Mouse (Mus musculus) intestine, embryonic 14.5 days (tissue): ENCODE measurements around the gene Mettl1. TPM values are rescaled to one million over a fixed set of nuclear protein-coding genes. Genes with fewer than 3 reads are reported as not detected.

ENCODE experiments used
- ATAC-seq: fragments of 200-750 bp; cut with Nextera tagmentation; replicated peaks from 2 replicates; pipeline ENCODE4 v1.8.0; 2017; ENCODE audit warnings: low read depth, moderate number of reproducible peaks, moderate TSS enrichment, moderate library complexity; ENCODE audit not compliant: low FRiP score, low TSS enrichment
- DNase-seq: peaks from one replicate; pipeline ENCODE4 v3.0.0-alpha.2; 2018; ENCODE audit warnings: low spot score
- H3K27ac ChIP-seq: fragments of 300-500 bp; sonication (generic); 2 replicates; pipeline ENCODE4 v1.5.1; 2014; ENCODE audit warnings: low read depth, mild to moderate bottlenecking, control low read depth
- H3K27me3 ChIP-seq: fragments of 300-500 bp; sonication (generic); replicated peaks from 2 replicates; pipeline ENCODE4 v1.6.1; 2014; ENCODE audit warnings: low read length, control low read depth; ENCODE audit not compliant: control insufficient read depth, insufficient read depth
- H3K36me3 ChIP-seq: fragments of 300-500 bp; sonication (generic); 2 replicates; pipeline ENCODE4 v1.6.1; 2014; ENCODE audit warnings: low read length, control low read depth; ENCODE audit not compliant: control insufficient read depth, insufficient read depth
- H3K4me1 ChIP-seq: fragments of 300-500 bp; sonication (generic); replicated peaks from 2 replicates; pipeline ENCODE4 v1.6.1; 2014; ENCODE audit warnings: low read length, control low read depth, mixed read lengths; ENCODE audit not compliant: control insufficient read depth, insufficient read depth
- H3K4me2 ChIP-seq: fragments of 300-500 bp; sonication (generic); 2 replicates; pipeline ENCODE4 v1.6.1; 2014; ENCODE audit warnings: low read length
- H3K4me3 ChIP-seq: fragments of 300-500 bp; sonication (generic); 2 replicates; pipeline ENCODE4 v1.5.1; 2014; ENCODE audit warnings: low read depth, low read length, control low read depth, mixed read lengths
- H3K9ac ChIP-seq: fragments of 300-500 bp; sonication (generic); 2 replicates; pipeline ENCODE4 v1.6.1; 2014; ENCODE audit warnings: mild to moderate bottlenecking, low read length
- H3K9me3 ChIP-seq: fragments of 300-500 bp; sonication (generic); 2 replicates; pipeline ENCODE4 v1.6.1; 2016; ENCODE audit warnings: low read length, control low read depth; ENCODE audit not compliant: control insufficient read depth
- WGBS: fragments of 180-500 bp; shearing (Covaris S2); extraction: QIAGEN DNeasy Blood & Tissue Kit; methylation state at CpG from one replicate; pipeline ENCODE4 v1.1.7; 2014; 5-methylcytosine and 5-hydroxymethylcytosine counted together
- polyA plus RNA-seq: library from polyadenylated mRNA; unstranded; fragments of >200 nt; fragmentation: Nextera tagmentation; extraction: Ambion mirVana; gene quantifications from 2 replicates; pipeline ENCODE4 v1.2.1, GENCODE M21; 2014

Gene Mettl1
- polyA plus RNA-seq, 1 experiment from 2014 or later = 65.2 TPM

DNA sequence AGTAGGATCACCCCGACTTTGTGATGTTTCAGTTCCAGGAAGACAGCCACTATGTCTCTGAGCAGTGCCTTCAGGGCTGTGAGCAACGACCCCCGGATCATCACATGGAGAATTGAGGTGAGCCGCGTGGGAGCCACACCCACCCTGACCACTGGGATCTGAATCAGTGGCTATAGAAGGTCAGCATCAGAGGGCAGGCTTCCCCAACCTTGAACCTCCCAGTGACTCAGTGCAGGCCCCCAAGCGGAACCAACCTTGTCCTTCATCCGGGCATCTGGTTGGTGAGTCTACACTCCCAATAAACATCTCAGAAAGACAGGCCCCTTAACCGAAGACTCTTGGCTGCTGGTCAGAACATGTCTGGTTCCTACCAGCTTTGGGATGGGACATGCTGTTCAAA is 37.9 kb upstream of the Mettl1 start:
- peaks cover 22% of the 10 kb centered on the region for H3K36me3 ChIP-seq
- H3K9me3 ChIP-seq = no peaks in the 10 kb centered on the region
- H3K4me2 ChIP-seq = no peak overlapping the region
- ATAC-seq (no peak), DNase-seq (no peak)
- H3K4me1 ChIP-seq = no peaks in the 10 kb centered on the region
- 78% methylated on average over 8 of the region's 8 CpGs for WGBS
- no peak overlapping the region for H3K4me3 ChIP-seq
- H3K9ac ChIP-seq = no peak overlapping the region
- H3K27me3 ChIP-seq = no peaks in the 10 kb centered on the region
- no peak overlapping the region for H3K27ac ChIP-seq

DNA sequence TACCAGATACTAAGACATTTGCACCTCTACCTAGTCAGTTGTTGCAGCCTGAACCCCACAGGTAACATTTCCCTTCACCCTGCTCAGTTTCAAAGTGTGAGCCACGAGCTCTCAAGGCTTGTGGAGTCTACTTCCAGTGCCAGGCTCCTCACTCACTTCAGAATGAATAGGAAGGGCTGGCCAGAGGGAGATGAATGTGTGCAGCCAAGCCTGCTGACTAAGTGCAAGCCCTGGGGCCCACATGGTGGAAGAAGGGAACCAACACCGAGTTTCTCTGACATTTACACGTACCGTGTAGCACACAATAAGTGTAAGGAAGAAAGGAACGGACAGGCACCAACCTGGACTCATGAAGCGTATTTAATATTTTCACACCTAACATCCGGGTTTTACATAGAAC is 37.4 kb upstream of the Mettl1 start:
- H3K9me3 ChIP-seq = no peaks in the 10 kb centered on the region
- H3K36me3 ChIP-seq = peaks cover 18% of the 10 kb centered on the region
- no peaks in the 10 kb centered on the region for H3K4me1 ChIP-seq
- no peak for DNase-seq
- H3K27ac ChIP-seq = no peak overlapping the region
- no peaks in the 10 kb centered on the region for H3K27me3 ChIP-seq
- no peak for ATAC-seq
- WGBS = 77% methylated on average over 7 of the region's 7 CpGs
- H3K4me2 ChIP-seq = no peak overlapping the region
- H3K4me3 ChIP-seq = no peak overlapping the region
- no peak overlapping the region for H3K9ac ChIP-seq

DNA sequence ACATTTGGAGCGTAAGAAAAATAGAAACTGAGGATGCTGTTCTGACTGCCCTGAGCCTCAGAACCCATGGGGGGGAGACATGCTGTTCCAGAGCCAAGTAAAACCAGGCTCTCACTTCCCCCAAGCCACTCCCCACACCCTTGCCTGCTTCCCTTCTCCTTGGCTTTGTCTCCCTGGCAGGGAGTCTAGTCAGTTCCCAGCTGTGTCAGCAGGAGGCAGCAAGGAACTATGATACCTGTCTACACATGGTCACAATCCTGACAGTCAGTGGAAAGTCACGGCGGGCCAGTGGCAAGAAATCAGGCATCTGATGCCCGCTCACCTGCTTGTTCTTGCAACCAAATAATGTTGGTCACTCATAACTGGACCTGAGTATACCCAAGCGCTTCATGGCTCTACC is 24.7 kb upstream of the Mettl1 start:
- DNase-seq (no peak), ATAC-seq (no peak)
- H3K27me3 ChIP-seq = no peaks in the 10 kb centered on the region
- H3K9ac ChIP-seq = no peak overlapping the region
- 54% methylated on average over 5 of the region's 5 CpGs for WGBS
- H3K36me3 ChIP-seq = no peaks in the 10 kb centered on the region
- no peaks in the 10 kb centered on the region for H3K4me1 ChIP-seq
- no peak overlapping the region for H3K4me2 ChIP-seq
- no peak overlapping the region for H3K4me3 ChIP-seq
- H3K27ac ChIP-seq = no peak overlapping the region
- H3K9me3 ChIP-seq = no peaks in the 10 kb centered on the region

DNA sequence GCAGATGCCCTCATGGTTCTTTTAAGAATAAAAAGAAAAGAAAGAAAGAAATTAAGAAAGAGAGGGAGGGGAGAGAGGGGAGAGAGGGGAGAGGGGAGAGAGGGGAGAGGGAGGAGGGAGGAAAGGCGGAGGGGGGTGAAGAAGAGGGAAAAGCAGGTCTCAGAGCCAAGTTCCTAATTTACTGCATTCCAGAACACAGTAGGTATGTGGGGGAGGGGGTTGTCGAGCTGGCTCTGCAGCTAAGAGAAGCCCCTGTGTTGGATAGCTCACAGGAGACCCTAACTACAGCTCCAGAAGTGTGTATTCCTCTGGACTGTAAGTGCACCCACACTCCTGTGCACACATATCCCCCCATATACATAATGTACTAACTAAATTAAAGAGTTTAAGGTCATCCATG is 24.1 kb upstream of the Mettl1 start:
- Histone ChIP-seq H3K4me3 (no peak overlapping the region), H3K9ac (no peak overlapping the region), H3K27me3 (no peaks in the 10 kb centered on the region), H3K4me2 (no peak overlapping the region), H3K9me3 (no peaks in the 10 kb centered on the region), H3K36me3 (peaks cover 4% of the 10 kb centered on the region; the same call in 1 of the 2 replicates), H3K27ac (no peak overlapping the region), H3K4me1 (no peaks in the 10 kb centered on the region)
- WGBS = 16% methylated on average over 2 of the region's 2 CpGs
- ATAC-seq (no peak), DNase-seq (no peak)

DNA sequence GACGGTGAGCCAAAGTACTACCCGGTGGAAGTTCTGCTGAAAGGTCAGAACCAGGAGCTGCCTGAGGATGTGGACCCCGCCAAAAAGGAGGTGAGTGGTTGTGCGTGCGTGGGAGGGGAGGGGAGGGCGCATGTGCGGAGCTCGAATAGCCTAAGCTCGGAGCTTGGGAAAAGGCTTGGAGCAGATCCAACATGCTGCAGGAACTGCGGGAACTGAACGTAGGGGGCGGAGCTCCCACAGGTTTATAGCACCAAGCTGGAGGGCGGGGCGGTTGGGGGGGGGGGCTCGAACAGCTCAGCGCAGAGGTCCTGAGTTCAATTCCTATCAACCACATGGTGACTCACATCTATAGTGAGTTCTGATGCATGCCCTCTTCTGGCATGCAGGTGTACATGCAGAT is 22.8 kb upstream of the Mettl1 start:
- DNase-seq (no peak), ATAC-seq (no peak)
- no peak overlapping the region for H3K4me3 ChIP-seq
- H3K4me2 ChIP-seq = no peak overlapping the region
- peaks cover 16% of the 10 kb centered on the region for H3K36me3 ChIP-seq
- H3K27ac ChIP-seq = no peak overlapping the region
- H3K4me1 ChIP-seq = no peaks in the 10 kb centered on the region
- no peaks in the 10 kb centered on the region for H3K27me3 ChIP-seq
- WGBS = 77% methylated on average over 16 of the region's 16 CpGs
- H3K9ac ChIP-seq = no peak overlapping the region
- H3K9me3 ChIP-seq = no peaks in the 10 kb centered on the region

DNA sequence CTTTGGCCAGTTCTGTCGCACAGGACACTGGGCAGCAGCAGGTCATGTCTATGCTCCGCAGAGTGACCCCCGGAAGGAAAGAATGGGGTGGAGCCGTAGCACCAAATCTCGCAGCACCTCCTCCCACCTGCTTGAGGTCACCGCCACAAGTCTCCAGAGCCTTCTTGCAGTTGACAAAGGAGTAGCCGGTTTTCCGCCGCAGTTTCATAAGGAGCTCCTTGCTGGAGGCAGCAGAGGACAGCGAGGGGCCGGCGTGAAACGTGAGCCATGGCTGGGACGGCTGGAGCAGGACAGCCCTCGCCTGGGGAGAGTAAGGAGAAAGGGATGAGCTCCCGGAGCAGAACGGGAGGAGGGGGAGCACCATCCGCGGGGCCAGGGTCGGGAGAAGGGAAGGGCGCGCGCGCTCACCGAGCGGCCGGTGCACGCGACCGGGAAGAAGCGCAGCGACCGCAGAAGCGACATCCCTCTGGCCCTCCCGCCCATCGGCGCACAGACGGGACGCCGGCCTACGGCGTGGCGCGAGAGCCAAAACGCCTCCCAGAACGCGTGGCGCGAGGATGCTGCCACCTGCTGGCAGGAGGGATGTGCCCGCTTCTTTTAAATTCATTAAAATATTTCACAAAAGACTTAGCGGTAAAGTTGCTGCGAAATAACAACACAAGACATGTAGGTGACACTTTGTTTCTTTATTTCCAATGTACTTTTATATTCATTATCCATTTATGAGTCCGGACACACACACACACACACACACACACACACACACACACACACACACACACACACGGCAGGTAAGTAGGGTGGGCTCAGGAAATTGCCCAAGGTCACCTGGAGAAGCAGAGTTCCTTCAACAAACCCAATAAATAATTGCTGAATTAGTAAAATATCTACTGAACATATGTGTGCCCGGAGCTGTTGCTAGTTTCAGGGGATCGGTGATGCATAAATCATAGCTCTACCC is 10.6 kb upstream of the Mettl1 start, which contains the start of gene Tsfm:
Gene Tsfm (minus strand): TSS at position 505 of the 961 bp plus-strand sequence.
- Histone ChIP-seq H3K27me3 (no peaks in the 10 kb centered on the region), H3K9me3 (no peaks in the 10 kb centered on the region), H3K36me3 (peaks cover 38% of the 10 kb centered on the region), H3K27ac (peak within 1 kb of the TSS; percentile 43; the same call in 1 of the 2 replicates), H3K4me1 (no peaks in the 10 kb centered on the region), H3K4me3 (peak within 1 kb of the TSS; percentile 93), H3K4me2 (peak within 1 kb of the TSS; percentile 67), H3K9ac (peak within 1 kb of the TSS; percentile 79)
- ATAC-seq (peak; percentile 87), DNase-seq (peak; percentile 94)
- 5% methylated on average over 56 of the region's 56 CpGs for WGBS

DNA sequence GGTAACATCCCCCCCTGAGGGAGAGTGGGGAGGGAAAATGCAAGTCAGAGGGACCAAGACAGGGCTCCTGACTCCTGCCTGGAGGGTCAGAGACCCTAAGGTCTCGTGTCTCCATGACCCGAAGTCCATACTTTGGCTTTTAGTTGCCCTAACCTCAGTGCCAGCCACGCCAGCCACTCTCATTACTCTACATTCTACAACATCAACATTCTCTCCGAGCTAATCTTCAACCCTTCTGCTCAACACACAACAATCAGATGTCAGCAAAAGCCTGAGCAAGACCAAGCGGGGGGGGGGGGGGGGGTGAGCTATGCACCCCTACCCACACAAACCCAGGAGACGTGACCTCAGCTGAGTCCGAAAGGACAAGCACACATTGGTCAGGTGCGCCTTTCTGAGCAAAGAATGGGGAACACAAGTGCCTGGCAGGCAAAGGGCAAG is 7.9 kb upstream of the Mettl1 start:
- Histone ChIP-seq H3K27ac (no peak overlapping the region), H3K36me3 (peaks cover 11% of the 10 kb centered on the region), H3K27me3 (no peaks in the 10 kb centered on the region), H3K4me2 (no peak overlapping the region), H3K4me1 (no peaks in the 10 kb centered on the region), H3K9me3 (no peaks in the 10 kb centered on the region), H3K4me3 (no peak overlapping the region), H3K9ac (no peak overlapping the region)
- ATAC-seq (no peak), DNase-seq (no peak)
- 84% methylated on average over 8 of the region's 8 CpGs for WGBS

DNA sequence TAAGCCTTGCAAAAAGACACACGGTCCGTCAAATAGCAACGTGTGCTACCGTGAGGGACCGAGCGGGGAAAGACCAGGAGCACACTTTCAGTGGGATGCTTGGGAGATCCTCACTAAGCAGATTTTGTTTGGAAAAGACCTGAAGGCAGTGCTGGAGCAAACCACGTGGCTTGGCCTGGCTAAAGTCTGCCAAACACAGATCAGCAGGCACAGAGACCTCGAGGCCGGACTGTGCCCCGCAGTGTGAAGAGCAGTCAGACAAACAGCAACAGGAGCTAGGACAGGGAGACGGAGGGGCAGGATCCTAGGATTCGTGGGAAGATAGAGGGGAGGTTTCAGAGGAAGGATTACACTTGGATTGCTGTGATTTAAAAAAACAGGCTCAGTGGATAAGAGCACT is 4.9 kb upstream of the Mettl1 start:
- H3K36me3 ChIP-seq = no peaks in the 10 kb centered on the region
- WGBS = 81% methylated on average over 12 of the region's 12 CpGs
- H3K4me2 ChIP-seq = no peak overlapping the region
- no peaks in the 10 kb centered on the region for H3K4me1 ChIP-seq
- H3K9ac ChIP-seq = no peak overlapping the region
- H3K27me3 ChIP-seq = peaks cover 10% of the 10 kb centered on the region; the same call in 1 of the 2 replicates
- DNase-seq (no peak), ATAC-seq (no peak)
- H3K9me3 ChIP-seq = no peaks in the 10 kb centered on the region
- H3K4me3 ChIP-seq = no peak overlapping the region
- H3K27ac ChIP-seq = no peak overlapping the region
